Mouse (Mus musculus): Measurements from ENCODE around the gene Hecw2. TPM values are rescaled to one million over a fixed set of nuclear protein-coding genes. Genes with fewer than 3 reads are reported as not detected.

Hecw2 gene
- total and polyA plus RNA-seq, 3 experiments, result 0.27 TPM; not detected in 2

GRCm38 (mm10) chr1:53816353-53816752 is 378.6 kb downstream of the Hecw2 start:
- TF ChIP-seq POLR2AphosphoS5 (IDR thresholded peaks at IDR 0.05; ENCODE audit: insufficient replicate concordance, low read depth, low read length) (no peak), GATA1 (IDR thresholded peaks at IDR 0.05; ENCODE audit: borderline replicate concordance, low read length) (no peak), GATA2 (IDR thresholded peaks at IDR 0.05; ENCODE audit: borderline replicate concordance, low read depth, low read length) (no peak), CTCF (IDR thresholded peaks at IDR 0.05; ENCODE audit: low read depth, low read length) (no peak), TAL1 (conservative IDR thresholded peaks at IDR 0.05; ENCODE audit: low read depth, low read length) (no peak)
- DNase-seq (ENCODE audit: low spot score) (no peak), ATAC-seq (ENCODE audit: extremely low read depth, insufficient number of reproducible peaks, low FRiP score, poor library complexity, severe bottlenecking) (no peak)
- Histone ChIP-seq H3K36me3 (replicated peaks) (no peaks in the 10 kb centered on the region), H3K4me3 (ENCODE audit: low read depth, low read length) (no peak overlapping the region), H3K4me1 (ENCODE audit: insufficient read depth, low read depth, low read length) (no peaks in the 10 kb centered on the region), H3K9me3 (replicated peaks) (no peaks in the 10 kb centered on the region), H3K27me3 (ENCODE audit: insufficient read depth, low read length) (peaks cover 7% of the 10 kb centered on the region)

DNA sequence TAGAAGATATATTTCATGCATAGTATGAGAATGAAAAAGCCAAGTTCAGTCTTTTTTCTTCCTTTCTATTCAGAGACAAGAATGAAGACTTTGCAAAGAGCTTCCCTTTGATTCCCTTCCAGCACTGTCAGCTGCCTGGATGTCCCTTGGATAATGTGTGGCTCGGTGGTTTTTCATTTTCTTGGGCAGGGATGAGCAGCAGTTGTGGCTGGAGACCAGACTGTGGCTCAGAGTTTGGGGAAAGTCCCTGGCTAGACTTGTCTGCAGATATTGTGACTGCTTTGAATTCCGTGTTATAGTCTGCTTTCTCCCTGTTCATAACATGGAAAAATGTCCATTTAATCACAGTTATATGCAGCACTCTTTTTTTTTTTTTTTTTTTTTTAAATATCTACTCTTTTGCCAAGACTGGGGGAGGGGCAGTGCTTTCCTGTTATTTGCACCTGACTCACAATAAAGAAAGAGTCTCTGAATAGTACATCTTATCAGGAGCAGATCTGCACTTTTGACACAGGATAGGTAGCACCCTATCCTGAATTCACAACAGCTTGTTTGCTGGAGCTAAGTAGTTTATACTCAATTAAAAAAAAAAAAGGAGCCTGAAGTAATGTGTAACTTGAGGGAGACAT is 380.8 kb downstream of the Hecw2 start:
- Histone ChIP-seq H3K27me3 (ENCODE audit: insufficient read depth, low read length) (peaks cover 3% of the 10 kb centered on the region), H3K36me3 (replicated peaks) (no peaks in the 10 kb centered on the region), H3K9me3 (replicated peaks) (no peaks in the 10 kb centered on the region), H3K4me1 (ENCODE audit: insufficient read depth, low read depth, low read length) (no peaks in the 10 kb centered on the region), H3K4me3 (ENCODE audit: low read depth, low read length) (no peak overlapping the region)
- TF ChIP-seq CTCF (IDR thresholded peaks at IDR 0.05; ENCODE audit: low read depth, low read length) (no peak), POLR2AphosphoS5 (IDR thresholded peaks at IDR 0.05; ENCODE audit: insufficient replicate concordance, low read depth, low read length) (no peak), TAL1 (conservative IDR thresholded peaks at IDR 0.05; ENCODE audit: low read depth, low read length) (no peak), GATA1 (IDR thresholded peaks at IDR 0.05; ENCODE audit: borderline replicate concordance, low read length) (no peak), GATA2 (IDR thresholded peaks at IDR 0.05; ENCODE audit: borderline replicate concordance, low read depth, low read length) (no peak)
- DNase-seq (ENCODE audit: low spot score) (no peak), ATAC-seq (ENCODE audit: extremely low read depth, insufficient number of reproducible peaks, low FRiP score, poor library complexity, severe bottlenecking) (no peak)

- Histone ChIP-seq H3K4me3 (ENCODE audit: low read depth, low read length) (no peak overlapping the region), H3K4me1 (ENCODE audit: insufficient read depth, low read depth, low read length) (no peaks in the 10 kb centered on the region), H3K9me3 (replicated peaks) (no peaks in the 10 kb centered on the region), H3K36me3 (replicated peaks) (no peaks in the 10 kb centered on the region), H3K27me3 (ENCODE audit: insufficient read depth, low read length) (peaks cover 3% of the 10 kb centered on the region)
- ATAC-seq (ENCODE audit: extremely low read depth, insufficient number of reproducible peaks, low FRiP score, poor library complexity, severe bottlenecking) (no peak), DNase-seq (ENCODE audit: low spot score) (no peak)
- no peak for TF ChIP-seq GATA2 (IDR thresholded peaks at IDR 0.05; ENCODE audit: borderline replicate concordance, low read depth, low read length)
- no peak for TF ChIP-seq CTCF (IDR thresholded peaks at IDR 0.05; ENCODE audit: low read depth, low read length)
- TF ChIP-seq POLR2AphosphoS5 (IDR thresholded peaks at IDR 0.05; ENCODE audit: insufficient replicate concordance, low read depth, low read length), result no peak
- TF ChIP-seq GATA1 (IDR thresholded peaks at IDR 0.05; ENCODE audit: borderline replicate concordance, low read length), result no peak
- TF ChIP-seq TAL1 (conservative IDR thresholded peaks at IDR 0.05; ENCODE audit: low read depth, low read length), result no peak
Measured at GRCm38 (mm10) chr1:53811919-53812318, 383.0 kb downstream of the Hecw2 start.

- no peaks in the 10 kb centered on the region for H3K4me1 ChIP-seq (ENCODE audit: insufficient read depth, low read depth, low read length)
Measured at GRCm38 (mm10) chr1:53808229-53808628, 386.7 kb downstream of the Hecw2 start.

DNA sequence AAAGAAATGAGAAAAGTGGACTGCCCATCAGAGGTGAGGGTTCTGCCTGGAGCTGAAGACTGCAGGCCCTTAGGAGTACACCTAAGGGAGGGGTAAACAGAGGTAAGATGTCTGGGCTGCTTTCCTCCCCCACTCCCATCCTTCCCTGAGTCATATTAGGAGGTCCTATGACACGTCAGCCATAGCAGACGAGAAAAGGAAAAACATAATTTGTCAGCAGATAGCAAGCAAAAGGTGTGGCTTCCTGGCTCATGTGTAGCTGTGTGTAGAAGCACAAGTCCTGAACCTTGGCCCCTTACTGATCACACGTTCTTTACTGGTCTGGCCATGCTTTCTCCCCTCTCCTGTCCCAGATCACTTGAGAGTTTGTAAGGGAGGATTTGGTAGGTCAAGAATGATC is 397.2 kb downstream of the Hecw2 start:
- peak; percentile 18 for ATAC-seq (ENCODE audit: extremely low read depth, insufficient number of reproducible peaks, low FRiP score, poor library complexity, severe bottlenecking)
- no peaks in the 10 kb centered on the region for H3K9me3 ChIP-seq (replicated peaks)
- H3K36me3 ChIP-seq (replicated peaks), result no peaks in the 10 kb centered on the region
- H3K4me3 ChIP-seq (ENCODE audit: low read depth, low read length), result no peak overlapping the region
- H3K27me3 ChIP-seq (ENCODE audit: insufficient read depth, low read length), result peaks cover 13% of the 10 kb centered on the region
- peaks cover 6% of the 10 kb centered on the region for H3K4me1 ChIP-seq (ENCODE audit: insufficient read depth, low read depth, low read length)
- DNase-seq (ENCODE audit: low spot score), result no peak
- no peak for TF ChIP-seq POLR2AphosphoS5 (IDR thresholded peaks at IDR 0.05; ENCODE audit: insufficient replicate concordance, low read depth, low read length)

More at GRCm38 (mm10) chr1:53808229-53808628, 386.7 kb downstream of the Hecw2 start:
- H3K27me3 ChIP-seq (ENCODE audit: insufficient read depth, low read length), result no peaks in the 10 kb centered on the region; the same call in 1 of the 2 replicates
- no peak overlapping the region for H3K4me3 ChIP-seq (ENCODE audit: low read depth, low read length)
- no peak for ATAC-seq (ENCODE audit: extremely low read depth, insufficient number of reproducible peaks, low FRiP score, poor library complexity, severe bottlenecking)
- no peak for TF ChIP-seq POLR2AphosphoS5 (IDR thresholded peaks at IDR 0.05; ENCODE audit: insufficient replicate concordance, low read depth, low read length)
- DNase-seq (ENCODE audit: low spot score), result no peak
- no peaks in the 10 kb centered on the region for H3K36me3 ChIP-seq (replicated peaks)
- H3K9me3 ChIP-seq (replicated peaks), result no peaks in the 10 kb centered on the region

DNA sequence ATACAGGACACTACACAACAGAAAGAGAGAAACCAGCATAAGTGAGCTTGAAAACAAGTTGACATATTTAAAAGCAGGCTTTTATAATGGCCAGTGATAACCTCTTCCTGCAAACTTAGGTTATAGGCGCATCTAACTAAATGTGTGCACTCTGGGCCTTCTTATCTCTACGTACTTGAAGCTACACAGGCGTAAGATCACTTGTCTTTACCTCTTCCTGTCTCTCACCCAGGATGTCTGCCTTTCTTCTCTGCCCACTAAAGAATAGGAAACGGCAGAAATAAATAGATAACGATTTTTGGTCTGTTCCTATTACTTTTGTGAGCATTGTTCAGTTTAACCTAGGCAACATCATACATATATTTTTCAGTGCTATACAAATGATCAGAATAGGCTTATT is 397.9 kb downstream of the Hecw2 start:
- no peaks in the 10 kb centered on the region for H3K9me3 ChIP-seq (replicated peaks)
- DNase-seq (ENCODE audit: low spot score) (no peak), ATAC-seq (ENCODE audit: extremely low read depth, insufficient number of reproducible peaks, low FRiP score, poor library complexity, severe bottlenecking) (peak; percentile 84)
- no peak overlapping the region for H3K4me3 ChIP-seq (ENCODE audit: low read depth, low read length)
- peaks cover 13% of the 10 kb centered on the region for H3K27me3 ChIP-seq (ENCODE audit: insufficient read depth, low read length)
- TF ChIP-seq TAL1 (conservative IDR thresholded peaks at IDR 0.05; ENCODE audit: low read depth, low read length), result no peak
- TF ChIP-seq GATA2 (IDR thresholded peaks at IDR 0.05; ENCODE audit: borderline replicate concordance, low read depth, low read length), result no peak
- TF ChIP-seq GATA1 (IDR thresholded peaks at IDR 0.05; ENCODE audit: borderline replicate concordance, low read length), result no peak
- no peak for TF ChIP-seq POLR2AphosphoS5 (IDR thresholded peaks at IDR 0.05; ENCODE audit: insufficient replicate concordance, low read depth, low read length)
- no peak for TF ChIP-seq CTCF (IDR thresholded peaks at IDR 0.05; ENCODE audit: low read depth, low read length)
- H3K4me1 ChIP-seq (ENCODE audit: insufficient read depth, low read depth, low read length), result peaks cover 7% of the 10 kb centered on the region
- no peaks in the 10 kb centered on the region for H3K36me3 ChIP-seq (replicated peaks)

GRCm38 (mm10) chr1:53796271-53796670 is 398.7 kb downstream of the Hecw2 start:
- ATAC-seq (ENCODE audit: extremely low read depth, insufficient number of reproducible peaks, low FRiP score, poor library complexity, severe bottlenecking), result no peak
- H3K4me1 ChIP-seq (ENCODE audit: insufficient read depth, low read depth, low read length), result peaks cover 15% of the 10 kb centered on the region

More at GRCm38 (mm10) chr1:53796271-53796670, 398.7 kb downstream of the Hecw2 start:
- no peak for DNase-seq (ENCODE audit: low spot score)
- Histone ChIP-seq H3K9me3 (replicated peaks) (no peaks in the 10 kb centered on the region), H3K36me3 (replicated peaks) (no peaks in the 10 kb centered on the region), H3K27me3 (ENCODE audit: insufficient read depth, low read length) (peaks cover 13% of the 10 kb centered on the region), H3K4me3 (ENCODE audit: low read depth, low read length) (no peak overlapping the region)
- TF ChIP-seq TAL1 (conservative IDR thresholded peaks at IDR 0.05; ENCODE audit: low read depth, low read length), result no peak

Measured in G1E (cell line).